Mouse (Mus musculus): ENCODE results near the gene Mcub. TPM values are rescaled to one million over a fixed set of nuclear protein-coding genes. Genes with fewer than 3 reads are reported as not detected.

The Mcub gene
- 10 to 100 TPM; 10.2 to 20.6 (median 11.2) TPM for total RNA-seq (2022)

- peak; percentile 21 for DNase-seq
Measured at GRCm38 (mm10) chr3:129969432-129970395, at the start of gene Mcub. Gene Mcub, minus strand, starts transcription at chr3:129970206.

GRCm38 (mm10) chr3:130012943-130013342, 42.9 kb upstream of the Mcub start:
- DNase-seq: no peak

- DNase-seq: no peak
Measured at GRCm38 (mm10) chr3:130011236-130011635, 41.2 kb upstream of the Mcub start.

- DNase-seq: no peak
Measured at GRCm38 (mm10) chr3:130006141-130006540, 36.1 kb upstream of the Mcub start.

- DNase-seq: no peak
Measured at GRCm38 (mm10) chr3:130000926-130001325, 30.9 kb upstream of the Mcub start.

GRCm38 (mm10) chr3:129998526-129998925, 28.5 kb upstream of the Mcub start:
- DNase-seq: no peak

GRCm38 (mm10) chr3:129998001-129998400, 28.0 kb upstream of the Mcub start:
- DNase-seq: peak; percentile 59

GRCm38 (mm10) chr3:129997324-129997723, 27.3 kb upstream of the Mcub start:
- DNase-seq: no peak

GRCm38 (mm10) chr3:129987297-129987696, 17.3 kb upstream of the Mcub start:
- DNase-seq: no peak

- DNase-seq: no peak
Measured at GRCm38 (mm10) chr3:129985335-129985734, 15.3 kb upstream of the Mcub start.

GRCm38 (mm10) chr3:129984797-129985196, 14.8 kb upstream of the Mcub start:
- DNase-seq: no peak

GRCm38 (mm10) chr3:129982271-129982670, 12.3 kb upstream of the Mcub start:
- no peak for DNase-seq

GRCm38 (mm10) chr3:129981756-129982155, 11.8 kb upstream of the Mcub start:
- DNase-seq: no peak

GRCm38 (mm10) chr3:129979510-129979909, 9.5 kb upstream of the Mcub start:
- DNase-seq: no peak

GRCm38 (mm10) chr3:129978716-129979115, 8.7 kb upstream of the Mcub start:
- no peak for DNase-seq

GRCm38 (mm10) chr3:129976317-129976716, 6.3 kb upstream of the Mcub start:
- DNase-seq: no peak

- no peak for DNase-seq
Measured at GRCm38 (mm10) chr3:129970529-129971515, 816 bp upstream of the Mcub start.

- no peak for DNase-seq
Measured at GRCm38 (mm10) chr3:129969031-129969430, 975 bp downstream of the Mcub start.

- no peak for DNase-seq
Measured at GRCm38 (mm10) chr3:129967874-129968273, 2.1 kb downstream of the Mcub start.

- DNase-seq: no peak
Measured at GRCm38 (mm10) chr3:129964681-129965080, 5.3 kb downstream of the Mcub start.

- no peak for DNase-seq
Measured at GRCm38 (mm10) chr3:129962533-129962932, 7.5 kb downstream of the Mcub start.

- no peak for DNase-seq
Measured at GRCm38 (mm10) chr3:129953296-129953695, 16.7 kb downstream of the Mcub start.

Measured in adrenal gland, adult 8-10 months (tissue).